Mouse (Mus musculus): ENCODE data around the gene Slc34a1. TPM values are rescaled to one million over a fixed set of nuclear protein-coding genes. Genes with fewer than 3 reads are reported as not detected.
A peak's percentile ranks its signal among the peaks of the same experiment; 100 is the strongest.

Gene Slc34a1
- polyA plus RNA-seq, 1 experiment from 2014 or later, result not detected

DNA sequence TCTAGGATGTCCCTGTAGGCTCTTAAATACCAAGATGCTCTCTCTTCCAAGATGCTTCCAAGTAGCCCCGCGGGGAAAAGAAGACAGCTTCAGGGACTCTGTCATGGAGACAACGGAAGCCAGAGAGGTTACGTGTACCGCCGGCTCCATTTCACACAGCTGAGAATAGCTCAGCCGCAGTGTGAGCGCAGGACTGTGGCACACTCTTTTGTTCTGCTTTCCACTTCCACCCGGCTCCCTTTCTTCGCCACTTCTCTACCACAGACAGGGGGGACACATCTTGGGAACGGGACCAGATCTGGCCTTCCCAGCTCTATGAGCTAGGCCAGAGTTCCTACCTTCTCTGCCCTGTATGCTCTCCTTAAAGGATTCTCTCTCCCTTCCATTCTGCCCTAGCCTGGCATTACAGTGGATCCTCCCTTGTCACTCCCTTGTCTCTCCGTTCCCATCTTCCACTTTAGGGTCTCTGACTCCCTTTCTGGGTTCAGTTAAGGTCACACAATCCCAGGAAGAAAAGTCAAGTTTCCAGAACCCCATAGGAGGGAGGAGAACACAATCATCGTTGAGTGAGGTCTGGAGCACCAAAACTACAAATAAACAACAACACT is 7.9 kb downstream of the Slc34a1 start:
- Histone ChIP-seq H3K9me3 (no peaks in the 10 kb centered on the region), H3K9ac (peak overlapping the region; percentile 25; the same call in 1 of the 2 replicates), H3K4me1 (no peaks in the 10 kb centered on the region), H3K4me2 (replicated peaks) (no peak overlapping the region), H3K27ac (no peak overlapping the region; the same call in 1 of the 2 replicates), H3K4me3 (no peak overlapping the region), H3K36me3 (no peaks in the 10 kb centered on the region), H3K27me3 (no peaks in the 10 kb centered on the region)
- WGBS, result 65% methylated on average over 13 of the region's 13 CpGs
- ATAC-seq (ENCODE audit: insufficient number of reproducible peaks, insufficient read depth, low FRiP score, low TSS enrichment), result peak; percentile 35; the same call in 1 of the 2 replicates

GRCm38 (mm10) chr13:55407341-55407740 is 9.4 kb downstream of the Slc34a1 start:
- Histone ChIP-seq H3K27ac (no peak overlapping the region), H3K36me3 (no peaks in the 10 kb centered on the region), H3K9ac (no peak overlapping the region), H3K4me1 (no peaks in the 10 kb centered on the region), H3K4me2 (replicated peaks) (no peak overlapping the region), H3K9me3 (no peaks in the 10 kb centered on the region), H3K4me3 (no peak overlapping the region), H3K27me3 (0 out of 2 replicates have a peak, but pooled peaks cover 3% of the 10 kb centered on the region)
- ATAC-seq (ENCODE audit: insufficient number of reproducible peaks, insufficient read depth, low FRiP score, low TSS enrichment), result no peak
- 87% methylated on average over 4 of the region's 4 CpGs for WGBS

- Histone ChIP-seq H3K27ac (no peak overlapping the region), H3K4me1 (no peaks in the 10 kb centered on the region), H3K36me3 (no peaks in the 10 kb centered on the region), H3K4me3 (no peak overlapping the region), H3K9ac (no peak overlapping the region), H3K27me3 (peaks cover 13% of the 10 kb centered on the region), H3K9me3 (no peaks in the 10 kb centered on the region), H3K4me2 (replicated peaks) (no peak overlapping the region)
- ATAC-seq (ENCODE audit: insufficient number of reproducible peaks, insufficient read depth, low FRiP score, low TSS enrichment), result no peak
- 86% methylated on average over 19 of the region's 19 CpGs for WGBS
These were observed 10.6 kb downstream of the Slc34a1 start for GRCm38 (mm10) chr13:55408546-55409120.

GRCm38 (mm10) chr13:55411826-55412225 is 13.8 kb downstream of the Slc34a1 start:
- Histone ChIP-seq H3K4me1 (peaks cover 2% of the 10 kb centered on the region; the same call in 1 of the 2 replicates), H3K27ac (no peak overlapping the region), H3K4me2 (replicated peaks) (no peak overlapping the region), H3K36me3 (no peaks in the 10 kb centered on the region), H3K4me3 (no peak overlapping the region), H3K9ac (no peak overlapping the region), H3K9me3 (no peaks in the 10 kb centered on the region), H3K27me3 (peaks cover 28% of the 10 kb centered on the region)
- no peak for ATAC-seq (ENCODE audit: insufficient number of reproducible peaks, insufficient read depth, low FRiP score, low TSS enrichment)
- 76% methylated on average over 7 of the region's 7 CpGs for WGBS

DNA sequence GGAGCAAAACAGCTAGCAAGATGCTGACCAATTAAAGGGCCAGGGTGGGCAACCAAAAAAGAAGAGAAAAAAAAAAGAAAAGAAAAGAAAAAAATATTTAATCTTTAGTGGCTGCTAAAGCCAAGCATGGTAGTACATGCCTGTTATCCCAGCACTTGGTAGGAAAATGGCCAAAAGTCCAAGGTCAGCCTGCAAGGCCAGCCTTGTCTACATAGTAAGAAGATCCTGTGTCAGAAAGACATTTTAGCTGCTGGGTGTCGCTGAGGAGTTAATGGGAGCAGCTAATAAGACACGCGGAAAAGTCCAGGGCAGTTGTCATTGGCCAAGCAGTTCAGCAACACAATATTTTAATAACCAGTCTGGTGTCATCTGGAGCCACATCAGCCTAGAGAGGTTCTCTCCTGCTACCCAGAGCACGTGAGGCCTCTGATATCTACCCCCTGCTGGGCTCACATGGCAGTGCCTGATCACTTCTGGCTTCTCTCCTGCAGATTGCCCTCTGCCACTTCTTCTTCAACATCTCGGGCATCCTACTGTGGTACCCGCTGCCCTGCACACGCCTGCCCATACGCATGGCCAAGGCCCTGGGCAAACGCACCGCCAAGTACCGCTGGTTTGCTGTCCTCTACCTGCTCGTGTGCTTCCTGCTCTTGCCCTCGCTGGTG is 14.8 kb downstream of the Slc34a1 start:
- Histone ChIP-seq H3K9ac (no peak overlapping the region), H3K27me3 (peaks cover 32% of the 10 kb centered on the region), H3K4me1 (peaks cover 3% of the 10 kb centered on the region; the same call in 1 of the 2 replicates), H3K4me2 (replicated peaks) (no peak overlapping the region), H3K27ac (no peak overlapping the region), H3K4me3 (no peak overlapping the region), H3K36me3 (no peaks in the 10 kb centered on the region), H3K9me3 (no peaks in the 10 kb centered on the region)
- 76% methylated on average over 13 of the region's 13 CpGs for WGBS
- no peak for ATAC-seq (ENCODE audit: insufficient number of reproducible peaks, insufficient read depth, low FRiP score, low TSS enrichment)

GRCm38 (mm10) chr13:55413333-55413732 is 15.3 kb downstream of the Slc34a1 start:
- H3K36me3 ChIP-seq, result no peaks in the 10 kb centered on the region
- no peak for ATAC-seq (ENCODE audit: insufficient number of reproducible peaks, insufficient read depth, low FRiP score, low TSS enrichment)
- WGBS, result 76% methylated on average over 12 of the region's 12 CpGs
- H3K4me3 ChIP-seq, result no peak overlapping the region
- peaks cover 36% of the 10 kb centered on the region for H3K27me3 ChIP-seq
- H3K4me1 ChIP-seq, result peaks cover 6% of the 10 kb centered on the region; the same call in 1 of the 2 replicates
- no peak overlapping the region for H3K4me2 ChIP-seq (replicated peaks)
- H3K9me3 ChIP-seq, result no peaks in the 10 kb centered on the region
- no peak overlapping the region for H3K27ac ChIP-seq
- no peak overlapping the region for H3K9ac ChIP-seq

- H3K4me2 ChIP-seq (replicated peaks), result peak within 1 kb of the TSS; percentile 75
- no peaks in the 10 kb centered on the region for H3K36me3 ChIP-seq
- H3K4me1 ChIP-seq, result peaks cover 6% of the 10 kb centered on the region; the same call in 1 of the 2 replicates
- no peaks in the 10 kb centered on the region for H3K9me3 ChIP-seq
- H3K27me3 ChIP-seq, result peaks cover 50% of the 10 kb centered on the region
- ATAC-seq (ENCODE audit: insufficient number of reproducible peaks, insufficient read depth, low FRiP score, low TSS enrichment), result peak; percentile 62; the same call in 1 of the 2 replicates
- 0 out of 2 replicates have a peak within 1 kb of the TSS, but pooled peaks have one; percentile 19 for H3K27ac ChIP-seq
- peak within 1 kb of the TSS; percentile 59 for H3K9ac ChIP-seq
- peak within 1 kb of the TSS; percentile 41 for H3K4me3 ChIP-seq
- 8% methylated on average over 41 of the region's 41 CpGs for WGBS
These were observed 16.9 kb downstream of the Slc34a1 start, which contains the start of gene Pfn3 for GRCm38 (mm10) chr13:55414743-55415380. Gene Pfn3 (minus strand): TSS chr13:55415232.

GRCm38 (mm10) chr13:55418004-55418403 is 20.0 kb downstream of the Slc34a1 start:
- Histone ChIP-seq H3K4me3 (no peak overlapping the region), H3K9me3 (no peaks in the 10 kb centered on the region), H3K27me3 (peaks cover 71% of the 10 kb centered on the region), H3K4me1 (peaks cover 21% of the 10 kb centered on the region), H3K27ac (no peak overlapping the region), H3K36me3 (no peaks in the 10 kb centered on the region), H3K9ac (no peak overlapping the region), H3K4me2 (replicated peaks) (peak overlapping the region; percentile 10; the same call in 1 of the 2 replicates)
- ATAC-seq (ENCODE audit: insufficient number of reproducible peaks, insufficient read depth, low FRiP score, low TSS enrichment), result no peak
- 12% methylated on average over 12 of the region's 12 CpGs for WGBS

- no peak overlapping the region for H3K9ac ChIP-seq
- H3K4me3 ChIP-seq, result no peak overlapping the region
- no peak overlapping the region for H3K27ac ChIP-seq
- H3K4me2 ChIP-seq (replicated peaks), result no peak overlapping the region
- H3K27me3 ChIP-seq, result peaks cover 60% of the 10 kb centered on the region
- no peak for ATAC-seq (ENCODE audit: insufficient number of reproducible peaks, insufficient read depth, low FRiP score, low TSS enrichment)
- 74% methylated on average over 5 of the region's 5 CpGs for WGBS
- H3K4me1 ChIP-seq, result peaks cover 21% of the 10 kb centered on the region
- H3K9me3 ChIP-seq, result no peaks in the 10 kb centered on the region
- H3K36me3 ChIP-seq, result no peaks in the 10 kb centered on the region
These were observed 21.2 kb downstream of the Slc34a1 start for GRCm38 (mm10) chr13:55419142-55419541.

GRCm38 (mm10) chr13:55420018-55420932 is 22.3 kb downstream of the Slc34a1 start:
- H3K4me1 ChIP-seq, result peaks cover 19% of the 10 kb centered on the region; the same call in 1 of the 2 replicates
- no peaks in the 10 kb centered on the region for H3K36me3 ChIP-seq
- 29% methylated on average over 51 of the region's 51 CpGs for WGBS
- no peak overlapping the region for H3K9ac ChIP-seq
- H3K27me3 ChIP-seq, result peaks cover 50% of the 10 kb centered on the region
- peak overlapping the region; percentile 5; the same call in 1 of the 2 replicates for H3K4me3 ChIP-seq
- H3K27ac ChIP-seq, result no peak overlapping the region
- H3K4me2 ChIP-seq (replicated peaks), result peak overlapping the region; percentile 40
- ATAC-seq (ENCODE audit: insufficient number of reproducible peaks, insufficient read depth, low FRiP score, low TSS enrichment), result no peak
- H3K9me3 ChIP-seq, result no peaks in the 10 kb centered on the region
